Comparison of ENCODE assay signal across 8 mouse cellular contexts in genomic region chr9:109058006-109058765, GRCm38 (mm10). TPM values are rescaled to one million over a fixed set of nuclear protein-coding genes. Genes with fewer than 3 reads are reported as not detected.
DNase-seq lines count a peak whose midpoint lies in the region; ATAC-seq lines count a peak whose summit lies in the region.

No protein-coding gene starts in this region.

- no peaks in the 10 kb centered on the region for H3K27me3 ChIP-seq in forebrain, embryonic 10.5 days (ENCODE audit: poor library complexity, severe bottlenecking)
- no peaks in the 10 kb centered on the region for H3K27me3 ChIP-seq in forebrain, embryonic 11.5 days (ENCODE audit: control insufficient read depth, insufficient read depth, low read length)
- no peaks in the 10 kb centered on the region for H3K27me3 ChIP-seq in midbrain, embryonic 15.5 days (replicated peaks)
- no peaks in the 10 kb centered on the region for H3K27me3 ChIP-seq in midbrain, embryonic 10.5 days (ENCODE audit: low read depth, poor library complexity, severe bottlenecking)
- H3K27me3 ChIP-seq in hindbrain, embryonic 16.5 days (replicated peaks; ENCODE audit: control insufficient read depth, insufficient read depth, low read length), result no peaks in the 10 kb centered on the region
- H3K27me3 ChIP-seq in neural tube, embryonic 15.5 days (replicated peaks), result no peaks in the 10 kb centered on the region

- ATAC-seq in forebrain, embryonic 11.5 days (replicated peaks; ENCODE audit: low FRiP score), result no peak
- ATAC-seq in midbrain, embryonic 15.5 days (replicated peaks), result no peak
- ATAC-seq in hindbrain, embryonic 16.5 days, result no peak
- ATAC-seq in neural tube, embryonic 15.5 days (ENCODE audit: low FRiP score), result no peak

- no peak for DNase-seq in forebrain, embryonic 10.5 days (ENCODE audit: extremely low spot score, low spot score)
- no peak for DNase-seq in forebrain, embryonic 11.5 days (ENCODE audit: low spot score)
- no peak for DNase-seq in midbrain, embryonic 10.5 days (ENCODE audit: low spot score)
- no peak for DNase-seq in urinary bladder, postnatal 36 days (ENCODE audit: low spot score in 2 of 2)
- DNase-seq in yolk sac, embryonic 10.5 days (ENCODE audit: low spot score), result no peak

- no peak overlapping the region for H3K4me2 ChIP-seq in forebrain, embryonic 11.5 days (ENCODE audit: low read depth, low read length, severe bottlenecking)
- H3K4me2 ChIP-seq in midbrain, embryonic 15.5 days, result peak overlapping the region; percentile 50; the same call in 1 of the 2 replicates
- peak overlapping the region; percentile 71; the same call in 1 of the 2 replicates for H3K4me2 ChIP-seq in hindbrain, embryonic 16.5 days (ENCODE audit: low read length)
- peak overlapping the region; percentile 56; the same call in 1 of the 2 replicates for H3K4me2 ChIP-seq in neural tube, embryonic 15.5 days

- peaks cover 38% of the 10 kb centered on the region for H3K4me1 ChIP-seq in forebrain, embryonic 10.5 days
- H3K4me1 ChIP-seq in forebrain, embryonic 11.5 days (replicated peaks; ENCODE audit: control insufficient read depth, insufficient read depth, low read length), result 0 out of 2 replicates have a peak, but pooled peaks cover 7% of the 10 kb centered on the region
- peaks cover 25% of the 10 kb centered on the region for H3K4me1 ChIP-seq in midbrain, embryonic 15.5 days
- peaks cover 32% of the 10 kb centered on the region for H3K4me1 ChIP-seq in midbrain, embryonic 10.5 days
- H3K4me1 ChIP-seq in hindbrain, embryonic 16.5 days (ENCODE audit: control insufficient read depth, insufficient read depth, low read depth, low read length), result peaks cover 23% of the 10 kb centered on the region
- peaks cover 33% of the 10 kb centered on the region for H3K4me1 ChIP-seq in neural tube, embryonic 15.5 days

- H3K27ac ChIP-seq in forebrain, embryonic 10.5 days, result peak overlapping the region; percentile 84
- no peak overlapping the region for H3K27ac ChIP-seq in forebrain, embryonic 11.5 days (ENCODE audit: low read depth, low read length)
- peak overlapping the region; percentile 79; the same call in 1 of the 2 replicates for H3K27ac ChIP-seq in midbrain, embryonic 15.5 days
- no peak overlapping the region for H3K27ac ChIP-seq in midbrain, embryonic 10.5 days (replicated peaks)
- H3K27ac ChIP-seq in hindbrain, embryonic 16.5 days (ENCODE audit: low read depth, low read length), result no peak overlapping the region
- 0 out of 2 replicates have a peak overlapping the region, but pooled peaks have one; percentile 83 for H3K27ac ChIP-seq in neural tube, embryonic 15.5 days (replicated peaks)

- H3K36me3 ChIP-seq in forebrain, embryonic 10.5 days (replicated peaks), result peaks cover 68% of the 10 kb centered on the region
- H3K36me3 ChIP-seq in forebrain, embryonic 11.5 days (ENCODE audit: control insufficient read depth, insufficient read depth, low read length), result no peaks in the 10 kb centered on the region; the same call in 1 of the 2 replicates
- peaks cover 19% of the 10 kb centered on the region; the same call in 1 of the 2 replicates for H3K36me3 ChIP-seq in midbrain, embryonic 15.5 days (replicated peaks)
- peaks cover 70% of the 10 kb centered on the region for H3K36me3 ChIP-seq in midbrain, embryonic 10.5 days
- peaks cover 23% of the 10 kb centered on the region for H3K36me3 ChIP-seq in hindbrain, embryonic 16.5 days (ENCODE audit: control insufficient read depth, insufficient read depth, low read length)
- H3K36me3 ChIP-seq in neural tube, embryonic 15.5 days, result peaks cover 45% of the 10 kb centered on the region

- no peaks in the 10 kb centered on the region for H3K9me3 ChIP-seq in forebrain, embryonic 10.5 days
- H3K9me3 ChIP-seq in forebrain, embryonic 11.5 days (ENCODE audit: control insufficient read depth, low read length), result no peaks in the 10 kb centered on the region
- no peaks in the 10 kb centered on the region for H3K9me3 ChIP-seq in midbrain, embryonic 15.5 days
- H3K9me3 ChIP-seq in midbrain, embryonic 10.5 days (replicated peaks), result no peaks in the 10 kb centered on the region
- H3K9me3 ChIP-seq in hindbrain, embryonic 16.5 days (ENCODE audit: control insufficient read depth, low read length), result no peaks in the 10 kb centered on the region
- no peaks in the 10 kb centered on the region for H3K9me3 ChIP-seq in neural tube, embryonic 15.5 days (replicated peaks)

- H3K9ac ChIP-seq in forebrain, embryonic 11.5 days (ENCODE audit: low read length), result no peak overlapping the region
- no peak overlapping the region for H3K9ac ChIP-seq in midbrain, embryonic 15.5 days
- H3K9ac ChIP-seq in hindbrain, embryonic 16.5 days (ENCODE audit: low read depth, low read length), result no peak overlapping the region
- H3K9ac ChIP-seq in neural tube, embryonic 15.5 days (replicated peaks), result peak overlapping the region; percentile 33; the same call in 1 of the 2 replicates

- H3K4me3 ChIP-seq in forebrain, embryonic 10.5 days, result peak overlapping the region; percentile 33; the same call in 1 of the 2 replicates
- H3K4me3 ChIP-seq in forebrain, embryonic 11.5 days (ENCODE audit: low read depth, low read length), result no peak overlapping the region
- no peak overlapping the region for H3K4me3 ChIP-seq in midbrain, embryonic 15.5 days
- no peak overlapping the region for H3K4me3 ChIP-seq in midbrain, embryonic 10.5 days
- H3K4me3 ChIP-seq in hindbrain, embryonic 16.5 days (ENCODE audit: low read length), result no peak overlapping the region
- H3K4me3 ChIP-seq in neural tube, embryonic 15.5 days (replicated peaks), result peak overlapping the region; percentile 35; the same call in 1 of the 2 replicates

- 92% methylated on average over 19 of the region's 19 CpGs for WGBS in forebrain, embryonic 10.5 days
- 93% methylated on average over 19 of the region's 19 CpGs for WGBS in forebrain, embryonic 11.5 days
- 95% methylated on average over 19 of the region's 19 CpGs for WGBS in midbrain, embryonic 15.5 days
- 93% methylated on average over 19 of the region's 19 CpGs for WGBS in midbrain, embryonic 10.5 days
- 93% methylated on average over 19 of the region's 19 CpGs for WGBS in hindbrain, embryonic 16.5 days
- 94% methylated on average over 19 of the region's 19 CpGs for WGBS in neural tube, embryonic 15.5 days

RNA-seq across cellular contexts. Expression of gene Trex1, which starts 1.3 kb away (rescaled TPM):
- polyA plus RNA-seq in forebrain, embryonic 10.5 days (2016; fragmentation: Nextera tagmentation; extraction: Ambion mirVana), result 7.6 and 9.1 TPM in 2 replicates
- polyA plus RNA-seq in forebrain, embryonic 11.5 days (2014; fragmentation: Nextera tagmentation; extraction: Ambion mirVana), result 5.9 and 8.2 TPM in 2 replicates
- polyA plus RNA-seq in midbrain, embryonic 15.5 days (2015; fragmentation: Nextera tagmentation; extraction: Ambion mirVana), result 18.0 TPM in 2 replicates
- polyA plus RNA-seq in midbrain, embryonic 10.5 days (2016; fragmentation: Nextera tagmentation; extraction: Ambion mirVana), result 7.5 and 10.1 TPM in 2 replicates
- polyA plus RNA-seq in hindbrain, embryonic 16.5 days (2015; fragmentation: Nextera tagmentation; extraction: Ambion mirVana), result 13.6 and 14.2 TPM in 2 replicates
- polyA plus RNA-seq in neural tube, embryonic 15.5 days (2015; fragmentation: Nextera tagmentation; extraction: Ambion mirVana), result 13.9 and 15.6 TPM in 2 replicates

RNA-seq across cellular contexts. Expression of gene Atrip, which starts 15.7 kb away (rescaled TPM):
- 34.9 and 35.0 TPM in 2 replicates for polyA plus RNA-seq in forebrain, embryonic 10.5 days (2016; fragmentation: Nextera tagmentation; extraction: Ambion mirVana)
- 28.1 and 32.1 TPM in 2 replicates for polyA plus RNA-seq in forebrain, embryonic 11.5 days (2014; fragmentation: Nextera tagmentation; extraction: Ambion mirVana)
- polyA plus RNA-seq in midbrain, embryonic 15.5 days (2015; fragmentation: Nextera tagmentation; extraction: Ambion mirVana), result 35.2 and 35.6 TPM in 2 replicates
- 32.1 and 33.4 TPM in 2 replicates for polyA plus RNA-seq in midbrain, embryonic 10.5 days (2016; fragmentation: Nextera tagmentation; extraction: Ambion mirVana)
- polyA plus RNA-seq in hindbrain, embryonic 16.5 days (2015; fragmentation: Nextera tagmentation; extraction: Ambion mirVana), result 30.0 and 31.8 TPM in 2 replicates
- polyA plus RNA-seq in neural tube, embryonic 15.5 days (2015; fragmentation: Nextera tagmentation; extraction: Ambion mirVana), result 32.8 TPM in 2 replicates

RNA-seq across cellular contexts. Expression of gene Shisa5, which starts 19.8 kb away (rescaled TPM):
- polyA plus RNA-seq in forebrain, embryonic 10.5 days (2016; fragmentation: Nextera tagmentation; extraction: Ambion mirVana), result 29.7 and 31.5 TPM in 2 replicates
- 30.4 and 33.9 TPM in 2 replicates for polyA plus RNA-seq in forebrain, embryonic 11.5 days (2014; fragmentation: Nextera tagmentation; extraction: Ambion mirVana)
- polyA plus RNA-seq in midbrain, embryonic 15.5 days (2015; fragmentation: Nextera tagmentation; extraction: Ambion mirVana), result 66.0 and 68.4 TPM in 2 replicates
- polyA plus RNA-seq in midbrain, embryonic 10.5 days (2016; fragmentation: Nextera tagmentation; extraction: Ambion mirVana), result 32.9 and 37.2 TPM in 2 replicates
- polyA plus RNA-seq in hindbrain, embryonic 16.5 days (2015; fragmentation: Nextera tagmentation; extraction: Ambion mirVana), result 83.2 and 87.5 TPM in 2 replicates
- polyA plus RNA-seq in neural tube, embryonic 15.5 days (2015; fragmentation: Nextera tagmentation; extraction: Ambion mirVana), result 78.4 and 93.0 TPM in 2 replicates

RNA-seq across cellular contexts. Expression of gene Ccdc51, which starts 24.1 kb away (rescaled TPM):
- polyA plus RNA-seq in forebrain, embryonic 10.5 days (2016; fragmentation: Nextera tagmentation; extraction: Ambion mirVana), result 13.3 and 14.7 TPM in 2 replicates
- polyA plus RNA-seq in forebrain, embryonic 11.5 days (2014; fragmentation: Nextera tagmentation; extraction: Ambion mirVana), result 13.2 and 17.4 TPM in 2 replicates
- polyA plus RNA-seq in midbrain, embryonic 15.5 days (2015; fragmentation: Nextera tagmentation; extraction: Ambion mirVana), result 14.3 and 16.8 TPM in 2 replicates
- 14.5 and 14.9 TPM in 2 replicates for polyA plus RNA-seq in midbrain, embryonic 10.5 days (2016; fragmentation: Nextera tagmentation; extraction: Ambion mirVana)
- polyA plus RNA-seq in hindbrain, embryonic 16.5 days (2015; fragmentation: Nextera tagmentation; extraction: Ambion mirVana), result 12.5 and 13.1 TPM in 2 replicates
- 12.2 and 13.7 TPM in 2 replicates for polyA plus RNA-seq in neural tube, embryonic 15.5 days (2015; fragmentation: Nextera tagmentation; extraction: Ambion mirVana)

RNA-seq across cellular contexts. Expression of gene Tma7, which starts 24.2 kb away (rescaled TPM):
- 793 and 804 TPM in 2 replicates for polyA plus RNA-seq in forebrain, embryonic 10.5 days (2016; fragmentation: Nextera tagmentation; extraction: Ambion mirVana)
- 671 and 746 TPM in 2 replicates for polyA plus RNA-seq in forebrain, embryonic 11.5 days (2014; fragmentation: Nextera tagmentation; extraction: Ambion mirVana)
- 607 and 639 TPM in 2 replicates for polyA plus RNA-seq in midbrain, embryonic 15.5 days (2015; fragmentation: Nextera tagmentation; extraction: Ambion mirVana)
- 733 and 761 TPM in 2 replicates for polyA plus RNA-seq in midbrain, embryonic 10.5 days (2016; fragmentation: Nextera tagmentation; extraction: Ambion mirVana)
- polyA plus RNA-seq in hindbrain, embryonic 16.5 days (2015; fragmentation: Nextera tagmentation; extraction: Ambion mirVana), result 586 and 663 TPM in 2 replicates
- polyA plus RNA-seq in neural tube, embryonic 15.5 days (2015; fragmentation: Nextera tagmentation; extraction: Ambion mirVana), result 678 and 752 TPM in 2 replicates

Comparison
In these comparisons a context has a peak if more than half of its experiments do, and no peak if none do; other contexts are left out.
1. H3K27ac ChIP-seq: peak in forebrain, embryonic 10.5 days (single experiment), midbrain, embryonic 15.5 days (single experiment) and neural tube, embryonic 15.5 days (single experiment); none in forebrain, embryonic 11.5 days (single experiment), midbrain, embryonic 10.5 days (single experiment) and hindbrain, embryonic 16.5 days (single experiment).
2. H3K4me3 ChIP-seq: peak in forebrain, embryonic 10.5 days (single experiment) and neural tube, embryonic 15.5 days (single experiment); none in forebrain, embryonic 11.5 days (single experiment), midbrain, embryonic 15.5 days (single experiment), midbrain, embryonic 10.5 days (single experiment) and hindbrain, embryonic 16.5 days (single experiment).